Mouse (Mus musculus) lung, postnatal 36 days (tissue): ENCODE data around the gene Hist3h2a.

Source experiments
- DNase-seq: peaks from one replicate; pipeline ENCODE4 v3.0.0; 2022; ENCODE audit warnings: mixed read lengths

The Hist3h2a gene

DNA sequence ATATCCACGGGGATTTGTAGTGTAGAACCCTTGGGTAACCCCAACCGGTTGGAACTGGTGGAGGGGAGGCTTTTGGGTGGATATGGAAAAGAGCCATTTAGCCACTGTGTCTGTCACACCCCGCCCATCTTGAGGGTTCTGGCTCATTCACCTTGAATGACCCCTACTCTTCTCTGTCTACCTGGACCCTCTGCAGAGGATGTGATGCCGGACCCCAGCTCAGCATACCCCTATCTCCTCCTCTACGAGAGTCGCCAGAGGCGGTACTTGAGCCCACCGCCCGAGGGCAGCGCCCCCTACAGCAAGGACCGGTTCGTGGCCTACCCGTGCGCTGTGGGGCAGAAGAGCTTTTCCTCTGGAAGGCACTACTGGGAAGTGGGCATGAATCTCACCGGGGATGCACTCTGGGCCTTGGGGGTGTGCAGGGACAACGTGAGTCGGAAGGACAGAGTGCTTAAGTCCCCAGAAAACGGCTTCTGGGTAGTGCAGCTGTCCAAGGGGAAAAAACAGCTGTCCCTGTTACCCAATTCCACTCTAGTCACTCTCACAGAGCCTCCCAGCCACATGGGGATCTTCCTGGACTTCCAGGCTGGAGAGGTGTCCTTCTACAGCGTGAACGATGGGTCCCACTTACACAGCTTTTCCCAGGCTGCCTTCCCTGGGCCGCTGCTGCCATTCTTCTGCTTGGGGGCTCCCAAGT lies 16.5 kb downstream of the Hist3h2a start:
- DNase-seq: no peak

DNA sequence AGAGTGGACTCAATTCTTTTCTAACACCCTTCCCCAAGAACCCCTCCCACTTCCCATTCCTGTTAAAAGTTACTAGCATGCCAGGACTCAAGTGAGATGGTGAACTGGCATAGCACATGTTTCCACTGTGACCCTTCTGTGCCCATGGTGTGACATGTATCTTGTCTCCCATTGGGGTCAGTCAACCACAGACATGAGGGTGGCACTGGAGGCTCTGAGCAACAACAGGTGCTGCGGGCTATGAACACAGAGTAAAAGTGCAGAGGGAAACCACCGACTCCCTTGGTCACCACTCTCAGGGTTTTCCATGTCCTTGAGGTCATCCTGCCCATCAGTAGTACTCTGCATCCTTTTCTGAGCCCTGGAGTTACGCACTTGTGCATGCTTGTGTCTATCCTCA lies 17.3 kb downstream of the Hist3h2a start:
- no peak for DNase-seq

DNA sequence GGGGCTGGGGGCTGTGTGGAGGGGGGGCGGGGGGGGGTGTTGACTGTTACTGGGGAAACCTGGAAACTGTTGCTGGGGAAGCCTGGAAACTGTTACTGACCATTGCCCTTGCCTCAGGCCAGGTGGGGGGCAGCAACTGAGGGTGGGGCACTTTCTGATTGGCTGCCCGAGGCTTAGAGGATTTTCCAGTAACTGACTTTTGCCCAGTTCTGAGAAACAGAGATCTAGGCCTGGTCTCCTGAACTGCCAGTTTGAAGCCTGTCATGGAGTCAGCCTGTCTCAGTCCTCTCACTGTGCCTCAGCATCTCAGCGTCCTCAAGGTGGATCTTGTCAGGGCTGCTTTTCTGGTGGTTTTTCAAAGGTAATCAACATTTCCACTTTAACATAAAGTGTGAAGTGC lies 19.9 kb downstream of the Hist3h2a start:
- no peak for DNase-seq

DNA sequence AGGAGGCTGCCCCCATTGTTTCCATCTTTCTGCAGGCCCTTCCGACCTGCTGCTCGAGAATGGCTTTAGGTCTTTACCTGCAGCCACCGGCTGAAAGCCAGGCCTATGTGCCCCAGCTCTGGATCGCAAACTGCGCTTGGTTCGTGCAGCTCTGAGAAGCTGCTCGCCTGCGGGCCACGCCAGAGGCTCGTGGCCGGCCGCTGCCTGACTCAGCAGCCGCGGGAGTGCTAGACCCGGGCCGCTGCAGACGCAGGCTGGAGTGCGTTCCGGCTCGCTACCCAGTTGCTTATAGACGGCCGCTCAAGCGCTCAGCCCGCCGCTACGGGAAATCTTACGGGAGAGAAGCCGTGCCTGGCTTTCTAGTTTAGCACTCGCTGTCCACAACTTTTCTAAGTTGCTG lies 22.7 kb downstream of the Hist3h2a start:
- DNase-seq: no peak

DNA sequence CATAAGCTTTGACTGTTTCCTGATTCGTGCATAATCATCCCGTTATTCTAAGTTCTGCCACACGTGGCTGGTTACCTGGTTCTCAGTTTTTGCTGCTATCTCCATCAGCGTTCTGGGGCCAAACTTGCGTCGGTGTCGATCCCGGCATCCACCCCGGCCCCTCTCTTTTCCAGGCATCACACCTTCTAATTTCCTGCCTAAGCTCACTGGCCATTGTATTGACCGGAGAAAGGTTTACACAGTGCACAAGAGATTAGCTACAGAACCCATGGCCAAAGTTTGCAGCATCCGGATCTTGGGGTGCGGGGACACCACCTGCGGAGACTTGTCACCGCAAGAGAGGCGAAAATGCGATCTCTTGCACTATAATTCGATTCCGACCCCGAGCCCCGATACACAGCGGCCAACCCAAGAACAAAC lies 23.1 kb downstream of the Hist3h2a start:
- DNase-seq: no peak

DNA sequence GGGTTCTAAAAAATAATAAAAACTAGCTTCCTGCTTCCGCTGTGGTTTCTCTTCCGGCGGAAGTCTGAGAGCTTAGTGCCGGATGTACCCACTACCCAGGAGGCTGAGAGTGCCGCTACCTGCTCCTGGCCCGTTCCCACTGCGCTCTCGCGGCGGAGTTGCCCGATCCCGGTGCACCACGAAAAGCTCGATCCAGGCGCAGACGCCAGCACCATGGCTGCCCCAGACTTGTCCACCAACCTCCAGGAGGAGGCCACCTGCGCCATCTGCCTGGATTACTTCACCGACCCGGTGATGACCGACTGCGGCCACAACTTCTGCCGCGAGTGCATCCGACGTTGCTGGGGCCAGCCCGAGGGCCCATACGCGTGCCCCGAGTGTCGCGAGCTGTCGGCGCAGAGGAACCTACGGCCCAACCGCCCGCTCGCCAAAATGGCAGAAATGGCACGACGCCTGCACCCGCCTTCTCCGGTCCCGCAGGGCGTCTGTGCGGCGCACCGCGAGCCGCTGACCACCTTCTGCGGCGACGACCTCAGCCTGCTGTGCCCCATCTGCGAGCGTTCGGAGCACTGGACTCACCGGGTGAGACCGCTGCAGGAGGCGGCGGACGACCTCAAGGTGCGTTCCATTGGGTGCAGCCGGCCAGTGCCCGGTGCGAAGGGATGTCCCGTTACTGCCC lies 23.7 kb downstream of the Hist3h2a start, which contains the start of gene Trim11:
Gene Trim11, plus strand, starts transcription at position 67 of the 679 bp plus-strand sequence.
- DNase-seq: peak; percentile 67

DNA sequence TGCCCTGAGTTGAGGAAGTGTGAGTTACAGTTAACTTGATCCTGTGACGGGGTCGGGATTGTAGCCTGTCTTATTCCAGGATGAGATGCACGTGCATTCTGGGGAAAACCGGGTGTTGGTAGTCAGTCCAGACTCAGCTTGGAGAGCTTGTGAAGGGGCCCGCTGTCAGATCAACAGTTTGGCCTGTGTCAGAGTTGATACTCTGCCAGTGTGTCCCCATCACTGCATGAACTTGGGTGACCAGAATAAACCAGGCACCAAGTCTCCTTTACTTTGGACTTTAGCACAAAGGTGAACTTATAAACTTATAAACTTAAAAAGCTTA lies 24.2 kb downstream of the Hist3h2a start:
- no peak for DNase-seq

DNA sequence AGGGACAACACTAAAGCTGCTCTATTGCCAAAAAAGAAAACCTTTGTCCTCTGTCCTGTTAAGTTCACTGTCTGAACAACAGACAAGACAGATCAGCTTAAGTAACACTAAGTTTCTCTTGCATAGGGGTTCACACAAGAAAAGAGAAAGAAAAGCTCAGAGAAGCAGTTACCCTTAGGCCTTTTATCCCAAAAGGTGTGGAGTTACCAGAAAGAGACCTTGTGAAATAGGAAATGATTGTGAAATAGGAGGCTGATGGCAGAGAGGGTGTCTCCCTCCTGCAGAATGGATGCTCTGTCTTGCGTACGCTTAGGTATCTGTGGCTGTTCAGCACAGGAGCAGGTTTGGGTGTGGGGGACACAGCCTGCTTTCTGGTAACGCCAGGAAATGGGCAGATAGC lies 24.7 kb downstream of the Hist3h2a start:
- DNase-seq: no peak

DNA sequence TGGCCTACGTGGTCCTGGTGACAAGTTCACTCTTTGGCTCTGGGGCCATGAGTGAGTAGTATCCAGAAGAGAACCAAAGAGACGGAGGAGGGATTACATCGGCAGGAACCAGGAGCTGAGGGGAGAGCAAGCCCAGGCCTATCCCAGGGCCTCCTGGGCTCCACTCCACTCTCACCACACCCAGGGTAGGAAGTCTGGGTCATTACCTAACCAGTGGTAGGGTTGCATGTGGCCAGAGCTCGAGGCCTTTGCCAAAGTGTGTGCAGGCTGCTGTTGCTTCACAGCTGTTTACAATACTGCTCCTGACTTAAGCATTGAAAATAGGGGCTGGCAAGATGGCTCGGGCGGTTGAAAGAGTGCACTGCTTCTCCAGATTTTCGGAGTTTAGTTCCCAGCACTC lies 25.2 kb downstream of the Hist3h2a start:
- peak; percentile 77 for DNase-seq

DNA sequence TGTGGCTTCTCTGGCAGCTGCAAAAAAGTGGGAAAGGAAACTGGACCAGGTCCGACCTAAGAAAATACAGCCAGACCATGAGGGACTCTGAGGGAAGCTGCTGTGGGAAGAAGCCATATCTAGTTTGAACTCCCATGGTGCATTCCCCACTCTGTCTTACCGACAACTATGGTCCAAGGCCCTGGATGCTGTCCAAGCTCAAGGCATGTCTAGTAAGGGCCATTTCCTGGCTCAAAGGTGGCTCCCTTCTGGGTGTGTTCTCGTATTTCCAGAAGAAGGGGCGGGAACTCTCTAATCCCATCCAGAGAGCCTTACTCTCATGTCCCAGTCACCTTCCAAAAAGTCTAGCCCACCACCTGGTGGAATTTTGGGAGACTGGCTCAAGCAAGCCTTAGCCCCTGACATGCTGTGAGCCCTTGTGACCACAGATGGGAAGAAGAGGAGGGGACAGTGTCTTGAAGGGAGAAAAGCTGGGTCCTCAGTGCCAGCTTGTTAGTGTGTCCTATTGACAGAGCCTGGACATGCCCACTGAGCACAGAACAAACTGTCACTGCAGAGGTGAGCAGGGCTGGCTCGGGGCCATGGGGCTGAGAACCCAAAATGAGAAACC lies 26.0 kb downstream of the Hist3h2a start:
- no peak for DNase-seq

DNA sequence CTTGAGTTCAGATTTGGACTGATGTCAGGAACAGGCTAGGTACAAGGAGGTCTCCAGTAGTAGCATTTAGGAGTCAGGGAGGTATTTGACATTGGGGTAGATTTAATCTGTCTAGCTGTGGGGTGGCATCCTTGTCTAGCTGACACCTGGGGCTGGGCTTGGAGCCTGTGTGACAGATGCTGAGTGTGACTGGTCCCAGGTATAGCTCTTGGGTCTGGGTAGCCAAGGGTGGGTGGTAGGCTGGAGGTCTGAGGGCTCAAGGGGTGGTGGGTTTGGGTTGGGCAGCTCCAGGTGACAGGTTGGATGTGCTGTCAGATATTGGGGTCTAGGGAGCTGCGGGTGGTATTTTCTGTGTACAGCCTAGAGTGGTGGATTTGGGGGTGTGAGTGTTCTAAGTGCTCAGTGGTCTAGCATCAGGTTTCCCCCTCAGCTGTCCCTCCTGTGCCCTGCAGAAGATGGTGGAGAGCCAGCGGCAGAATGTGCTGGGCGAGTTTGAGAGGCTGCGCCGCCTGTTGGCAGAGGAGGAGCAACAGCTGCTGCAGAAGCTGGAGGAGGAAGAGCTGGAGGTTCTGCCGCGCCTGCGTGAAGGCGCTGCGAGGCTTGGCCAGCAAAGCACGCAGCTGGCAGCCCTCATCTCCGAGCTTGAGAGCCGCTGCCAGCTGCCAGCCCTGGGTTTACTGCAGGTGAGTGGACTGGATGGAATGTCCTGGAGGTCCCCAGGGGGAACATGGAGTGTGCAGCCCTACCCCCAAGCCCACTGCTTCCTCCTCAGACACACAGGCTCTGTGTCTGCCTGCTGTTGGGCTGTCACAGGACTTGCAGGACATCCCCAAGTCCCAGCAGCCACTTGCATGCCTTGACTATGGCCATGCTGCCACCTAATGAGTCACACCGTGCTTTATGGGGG lies 27.3 kb downstream of the Hist3h2a start:
- DNase-seq: peak; percentile 68

DNA sequence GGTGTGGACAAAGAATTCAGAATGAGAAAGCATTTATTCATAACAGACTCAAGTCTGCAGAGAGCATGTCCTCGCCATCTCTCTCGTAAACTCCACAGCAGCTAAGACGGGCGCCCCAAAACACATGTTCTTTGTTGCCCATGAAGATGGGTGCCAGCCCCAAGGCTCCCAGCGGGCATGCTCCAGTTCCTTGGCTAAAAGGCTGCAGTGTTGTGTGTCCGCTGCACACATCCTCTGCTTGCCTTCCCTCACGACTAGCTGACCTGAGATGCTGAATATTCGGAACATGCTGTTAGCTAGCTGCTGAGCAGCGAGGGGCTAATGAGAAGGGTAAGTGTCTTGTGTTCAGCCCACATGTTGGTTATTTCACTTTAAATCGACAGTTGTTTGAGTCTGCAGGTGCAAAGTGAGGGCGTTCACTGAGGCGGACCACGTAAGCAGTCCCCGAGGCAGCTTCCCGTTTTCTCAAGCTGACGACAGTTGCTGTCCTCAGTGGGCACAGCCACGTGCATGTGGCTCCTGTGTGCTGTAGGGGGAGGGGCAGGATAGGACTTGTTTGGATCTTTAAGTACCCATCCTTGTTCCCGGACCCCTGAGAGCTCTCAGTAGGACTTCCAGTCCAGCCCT lies 28.1 kb downstream of the Hist3h2a start:
- DNase-seq: peak; percentile 38

DNA sequence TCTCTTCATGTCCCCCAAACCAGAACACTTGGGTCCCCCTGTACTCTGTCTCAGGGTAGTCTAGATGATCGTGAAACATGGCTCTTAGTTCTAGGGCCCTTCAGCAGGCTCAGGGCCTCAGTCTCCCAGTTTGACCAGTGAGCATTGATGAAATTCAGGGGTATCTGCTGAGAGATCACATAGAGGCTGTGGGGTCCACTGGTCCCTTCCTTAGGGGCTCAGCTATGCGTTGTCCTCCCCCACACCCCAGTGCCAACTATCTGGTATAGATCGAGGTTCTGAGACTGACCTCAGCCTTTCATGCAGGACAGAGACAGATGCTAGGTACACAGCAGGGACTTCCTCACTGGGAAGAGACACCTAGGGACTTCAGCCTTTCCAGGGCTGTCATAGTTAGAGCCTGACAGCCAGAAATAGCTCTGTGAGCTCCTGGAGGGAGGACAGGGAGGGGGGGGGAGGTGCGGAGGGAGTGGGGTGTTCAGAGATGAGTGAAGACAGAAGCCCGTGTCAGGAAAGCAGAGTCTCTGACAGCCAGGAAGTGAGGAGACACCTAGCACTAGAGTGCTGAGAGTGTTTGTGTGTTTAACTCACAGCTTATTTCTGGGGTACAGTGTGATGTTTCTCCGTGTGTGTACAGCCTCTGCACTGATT lies 29.3 kb downstream of the Hist3h2a start:
- no peak for DNase-seq

DNA sequence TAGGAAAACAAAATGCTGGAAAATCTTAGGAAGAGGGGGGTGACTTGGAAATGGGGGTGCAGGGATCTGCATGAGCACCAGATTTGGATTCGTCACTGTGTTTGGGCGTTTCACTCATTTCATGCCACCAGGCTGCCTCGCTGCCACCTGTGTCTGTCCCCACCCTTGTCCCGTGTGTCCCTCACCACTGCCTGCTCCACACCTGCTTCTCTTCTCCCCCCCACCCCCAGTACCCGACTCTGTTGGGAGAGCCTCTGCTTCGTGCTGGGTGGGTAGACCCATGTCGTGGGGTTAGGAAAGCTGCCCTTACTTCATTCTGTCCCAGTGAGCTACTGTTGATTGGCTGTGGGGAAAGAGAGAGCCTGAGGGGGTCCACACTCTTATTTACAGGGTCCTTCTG lies 30.2 kb downstream of the Hist3h2a start:
- no peak for DNase-seq

DNA sequence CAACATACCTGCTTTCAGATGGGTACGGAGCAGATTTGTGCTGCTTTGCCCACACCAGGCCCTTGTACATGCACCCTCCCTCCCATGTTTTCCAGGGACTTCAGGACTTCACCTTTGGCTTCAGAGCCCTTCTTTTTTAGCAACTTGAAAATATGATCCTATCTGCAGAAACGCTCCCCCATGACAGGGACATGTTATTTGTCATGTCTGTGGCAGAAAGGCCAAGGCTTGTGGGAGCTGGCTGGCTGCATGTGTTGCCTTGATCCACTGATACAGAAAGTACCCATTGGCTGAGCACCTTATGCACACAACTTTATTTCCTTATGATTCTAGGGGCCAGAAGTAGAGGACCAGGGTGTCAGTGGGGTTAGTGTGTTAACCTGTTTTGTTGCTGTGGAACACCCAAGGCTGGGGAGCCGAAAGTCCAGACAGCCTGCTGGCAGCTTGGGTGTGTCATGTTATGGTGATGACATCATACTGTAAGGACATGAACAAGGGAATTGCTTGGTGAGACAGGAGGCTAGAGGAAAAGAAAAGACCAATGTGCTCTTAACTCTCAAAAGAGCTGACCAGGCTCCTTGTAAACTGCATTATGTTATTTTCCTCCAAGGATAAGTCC lies 30.9 kb downstream of the Hist3h2a start:
- no peak for DNase-seq

DNA sequence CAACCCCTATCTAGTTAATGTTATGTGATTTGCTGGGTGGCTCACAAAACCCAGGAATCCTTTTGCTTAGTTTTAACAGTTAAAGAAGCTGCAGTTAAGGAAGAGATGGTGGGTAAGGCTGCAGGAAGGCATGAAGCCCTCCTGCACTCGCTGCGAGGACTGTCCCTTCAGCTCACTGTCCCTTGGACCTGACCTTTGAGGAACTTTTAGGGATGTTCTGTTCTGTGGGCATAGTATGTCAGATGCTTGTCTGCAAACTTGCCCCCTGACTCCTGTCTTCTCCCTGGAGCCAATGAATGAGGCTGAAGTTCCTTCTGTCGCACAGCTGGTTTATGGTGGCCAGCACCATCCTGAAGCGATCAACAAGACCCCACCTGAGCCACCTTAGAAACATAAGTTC lies 34.7 kb downstream of the Hist3h2a start:
- no peak for DNase-seq

DNA sequence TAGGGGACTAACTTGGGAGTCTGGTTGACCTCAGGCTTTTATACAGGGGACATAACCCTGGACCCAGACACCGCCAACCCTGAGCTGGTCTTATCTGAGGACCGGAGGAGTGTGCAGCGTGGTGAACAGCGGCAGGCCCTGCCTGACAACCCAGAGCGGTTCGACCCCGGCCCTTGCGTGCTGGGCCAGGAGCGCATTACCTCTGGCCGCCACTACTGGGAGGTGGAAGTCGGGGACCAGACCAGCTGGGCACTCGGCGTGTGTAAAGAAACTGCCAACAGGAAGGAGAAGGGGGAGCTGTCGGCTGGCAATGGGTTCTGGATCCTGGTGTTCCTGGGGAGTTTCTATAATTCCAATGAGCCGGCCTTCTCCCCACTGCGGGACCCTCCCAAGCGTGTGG lies 35.7 kb downstream of the Hist3h2a start:
- no peak for DNase-seq

DNA sequence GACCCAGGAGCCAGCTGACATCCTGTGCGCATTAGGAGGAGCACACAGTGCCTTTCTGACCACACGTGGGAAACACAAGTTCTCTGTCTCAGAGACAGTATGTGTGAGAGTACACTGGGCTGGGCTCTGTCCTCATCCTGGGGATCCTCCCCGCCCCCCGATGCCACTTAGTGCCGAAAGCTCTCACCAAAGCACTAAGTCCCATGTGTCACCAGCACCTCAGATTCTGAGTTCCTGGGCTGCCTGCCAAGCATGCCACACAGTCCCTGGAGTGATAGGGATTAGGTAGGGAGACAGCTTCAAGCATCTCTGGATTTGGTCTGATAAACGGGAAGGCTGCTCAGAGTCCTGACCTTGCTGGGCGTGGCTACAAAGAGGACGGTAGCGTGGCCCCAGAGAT lies 36.3 kb downstream of the Hist3h2a start:
- DNase-seq: peak; percentile 21

DNA sequence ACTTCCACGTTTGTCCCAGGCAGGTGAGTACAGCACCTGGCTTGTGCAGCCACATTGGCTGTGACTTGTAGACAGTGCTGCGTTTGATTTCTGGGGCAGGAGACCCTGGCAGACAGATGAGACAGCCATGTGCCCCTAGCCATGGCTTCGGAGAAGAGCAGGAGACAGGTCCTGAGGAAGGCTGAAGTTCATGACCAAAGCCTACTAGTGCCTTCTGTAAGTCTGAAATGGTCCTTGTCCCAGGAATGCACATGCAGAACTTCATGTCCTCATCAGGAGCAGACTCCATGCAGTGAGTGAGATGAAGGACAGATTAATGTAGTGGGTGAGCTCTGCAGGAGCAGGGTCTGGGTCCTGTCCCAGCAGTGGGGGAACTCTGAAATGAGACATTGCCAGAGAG lies 37.4 kb downstream of the Hist3h2a start:
- no peak for DNase-seq

DNA sequence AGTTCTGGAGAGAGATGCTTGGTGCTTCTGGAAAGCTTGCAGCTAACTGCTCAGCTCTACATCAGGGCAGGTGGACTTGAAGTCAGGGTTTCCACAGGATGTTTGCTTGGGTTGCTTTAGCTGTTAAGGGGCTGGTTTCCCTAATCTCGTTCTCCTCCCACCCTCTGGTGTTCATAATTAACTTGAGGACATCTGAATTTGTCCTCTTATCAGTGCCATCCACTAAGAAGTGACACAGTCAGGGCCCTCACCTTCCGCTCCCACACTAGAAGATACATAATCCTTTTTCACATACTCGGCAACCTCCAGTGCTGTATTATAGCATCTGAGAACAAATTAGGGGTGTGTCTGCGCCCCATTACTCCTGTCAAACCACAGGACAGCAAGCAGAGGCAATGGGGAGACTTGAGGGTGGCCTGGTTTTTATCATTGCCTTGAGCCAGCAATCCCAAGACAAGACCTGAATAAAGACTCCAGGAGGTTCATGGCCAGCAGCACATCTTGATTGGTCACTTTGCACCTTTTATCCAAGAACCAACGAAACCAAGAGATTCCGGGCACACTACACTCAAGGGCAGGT lies 38.7 kb downstream of the Hist3h2a start:
- no peak for DNase-seq

DNA sequence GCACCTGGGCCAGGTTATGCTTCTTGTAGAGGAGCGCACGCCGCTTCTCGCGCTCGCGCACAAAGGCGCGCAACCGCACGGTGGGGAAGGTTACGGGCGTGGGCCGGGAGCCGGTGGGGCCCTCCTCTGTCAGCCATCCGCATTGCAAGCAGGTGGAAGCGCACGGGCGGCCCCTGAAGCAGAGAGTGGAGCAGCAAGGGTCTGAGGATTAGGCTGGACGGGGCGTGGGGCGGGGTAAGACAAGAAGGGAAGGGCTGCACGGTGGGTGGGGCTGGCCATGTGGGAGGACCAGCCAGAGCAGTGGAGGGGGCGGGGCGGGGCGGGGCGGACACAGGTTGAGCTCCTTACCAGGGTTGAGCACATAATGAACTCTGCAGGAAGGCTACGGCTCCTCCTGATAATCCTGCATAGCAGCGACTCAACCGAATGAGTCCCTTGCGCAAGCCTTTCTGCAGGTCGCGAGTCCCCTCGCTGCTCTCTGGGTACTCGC lies 39.9 kb downstream of the Hist3h2a start:
- DNase-seq: peak; percentile 79
